Mouse (Mus musculus): ENCODE results near the gene Ccdc189. TPM values are rescaled to one million over a fixed set of nuclear protein-coding genes. Genes with fewer than 3 reads are reported as not detected.

Ccdc189 gene
- polyA plus RNA-seq, 1 experiment = 6.1 TPM

- Histone ChIP-seq H3K27me3 (ENCODE audit: control insufficient read depth, insufficient read depth, insufficient read length) (no peaks in the 10 kb centered on the region), H3K36me3 (ENCODE audit: control insufficient read depth, insufficient read depth) (no peaks in the 10 kb centered on the region), H3K4me3 (peak within 1 kb of the TSS; percentile 59), H3ac (ENCODE audit: control insufficient read depth, insufficient read length) (peak within 1 kb of the TSS; percentile 25), H3K4me2 (ENCODE audit: low read depth) (peak within 1 kb of the TSS; percentile 94), H3K79me2 (ENCODE audit: control insufficient read depth, insufficient read depth) (peaks cover 12% of the 10 kb centered on the region)
- TF ChIP-seq POLR2AphosphoS2 (IDR thresholded peaks at IDR 0.05; ENCODE audit: insufficient read length, low read depth) = peak; percentile 61
- TF ChIP-seq CEBPB (IDR thresholded peaks at IDR 0.05; ENCODE audit: insufficient read depth, poor library complexity, severe bottlenecking) = no peak
- no peak for TF ChIP-seq MAX (IDR thresholded peaks at IDR 0.05; ENCODE audit: low read depth)
- no peak for TF ChIP-seq TCF3 (IDR thresholded peaks at IDR 0.05; ENCODE audit: insufficient read length, low read depth)
- TF ChIP-seq REST (IDR thresholded peaks at IDR 0.05; ENCODE audit: insufficient read depth, insufficient read length) = no peak
- TF ChIP-seq POLR2A (IDR thresholded peaks at IDR 0.05; ENCODE audit: insufficient read length, low read depth) = peak; percentile 68
- peak; percentile 61 for TF ChIP-seq SRF (IDR thresholded peaks at IDR 0.05; ENCODE audit: control insufficient read depth, insufficient read length, low read depth)
These were observed 15.4 kb downstream of the Ccdc189 start, which contains the start of gene Phkg2 for GRCm38 (mm10) chr7:127572895-127573471. TSS of gene Phkg2 (plus strand) at chr7:127573340.

- Histone ChIP-seq H3K79me2 (ENCODE audit: control insufficient read depth, insufficient read depth) (no peaks in the 10 kb centered on the region), H3K4me2 (ENCODE audit: low read depth) (no peak overlapping the region), H3K36me3 (ENCODE audit: control insufficient read depth, insufficient read depth) (peaks cover 19% of the 10 kb centered on the region), H3K27me3 (ENCODE audit: control insufficient read depth, insufficient read depth, insufficient read length) (no peaks in the 10 kb centered on the region), H3K4me3 (no peak overlapping the region), H3ac (ENCODE audit: control insufficient read depth, insufficient read length) (no peak overlapping the region)
- TF ChIP-seq POLR2AphosphoS2 (IDR thresholded peaks at IDR 0.05; ENCODE audit: insufficient read length, low read depth) = peak; percentile 19
- TF ChIP-seq E2F4 (IDR thresholded peaks at IDR 0.05; ENCODE audit: insufficient read depth) = no peak
- no peak for TF ChIP-seq TCF12 (IDR thresholded peaks at IDR 0.05; ENCODE audit: insufficient read depth, poor library complexity, severe bottlenecking)
These were observed 23.8 kb downstream of the Ccdc189 start for GRCm38 (mm10) chr7:127564381-127565150.

GRCm38 (mm10) chr7:127561340-127561858, 27.0 kb downstream of the Ccdc189 start, which contains the start of gene Tmem265:
TSS of gene Tmem265 (plus strand) at chr7:127561390.
- H3K27me3 ChIP-seq (ENCODE audit: control insufficient read depth, insufficient read depth, insufficient read length) = no peaks in the 10 kb centered on the region
- no peak for TF ChIP-seq TCF3 (IDR thresholded peaks at IDR 0.05; ENCODE audit: insufficient read length, low read depth)
- no peak for TF ChIP-seq MAX (IDR thresholded peaks at IDR 0.05; ENCODE audit: low read depth)
- TF ChIP-seq USF1 (IDR thresholded peaks at IDR 0.05; ENCODE audit: low read depth) = no peak
- TF ChIP-seq MYOD1 (IDR thresholded peaks at IDR 0.05; ENCODE audit: control insufficient read depth in 1 of 3, insufficient read length in 2 of 3, low read depth in 2 of 3) = no peak
- TF ChIP-seq POLR2AphosphoS2 (IDR thresholded peaks at IDR 0.05; ENCODE audit: insufficient read length, low read depth) = no peak
- no peak for TF ChIP-seq E2F4 (IDR thresholded peaks at IDR 0.05; ENCODE audit: insufficient read depth)
- no peak for TF ChIP-seq SRF (IDR thresholded peaks at IDR 0.05; ENCODE audit: control insufficient read depth, insufficient read length, low read depth)
- TF ChIP-seq CEBPB (IDR thresholded peaks at IDR 0.05; ENCODE audit: insufficient read depth, poor library complexity, severe bottlenecking) = no peak
- TF ChIP-seq TCF12 (IDR thresholded peaks at IDR 0.05; ENCODE audit: insufficient read depth, poor library complexity, severe bottlenecking) = no peak
- no peak within 1 kb of the TSS for H3K4me2 ChIP-seq (ENCODE audit: low read depth)
- H3ac ChIP-seq (ENCODE audit: control insufficient read depth, insufficient read length) = no peak within 1 kb of the TSS
- no peak within 1 kb of the TSS for H3K4me3 ChIP-seq
- no peaks in the 10 kb centered on the region for H3K79me2 ChIP-seq (ENCODE audit: control insufficient read depth, insufficient read depth)
- H3K36me3 ChIP-seq (ENCODE audit: control insufficient read depth, insufficient read depth) = peaks cover 35% of the 10 kb centered on the region

DNA sequence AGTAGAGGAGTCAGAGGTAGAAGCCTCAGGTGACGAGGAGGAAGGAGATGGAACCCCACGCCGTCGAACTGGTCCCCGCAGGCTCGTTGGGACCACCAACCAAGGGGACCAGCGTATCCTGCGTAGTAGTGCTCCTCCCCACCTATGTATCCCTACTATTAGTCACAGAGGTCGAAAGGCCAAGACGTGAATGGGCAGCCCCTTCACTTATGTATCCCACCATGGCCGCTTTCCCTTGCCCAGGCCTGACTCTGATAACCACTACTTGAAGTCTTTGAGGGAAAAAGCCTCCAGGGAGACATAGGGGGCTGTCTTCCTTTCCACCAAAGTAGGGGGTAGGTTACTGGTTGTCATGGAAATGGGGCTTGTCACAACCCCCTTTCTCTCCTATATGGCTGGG, 27.8 kb downstream of the Ccdc189 start:
- H3K4me3 ChIP-seq = no peak overlapping the region
- no peak overlapping the region for H3ac ChIP-seq (ENCODE audit: control insufficient read depth, insufficient read length)
- H3K27me3 ChIP-seq (ENCODE audit: control insufficient read depth, insufficient read depth, insufficient read length) = no peaks in the 10 kb centered on the region
- H3K79me2 ChIP-seq (ENCODE audit: control insufficient read depth, insufficient read depth) = no peaks in the 10 kb centered on the region
- TF ChIP-seq SRF (IDR thresholded peaks at IDR 0.05; ENCODE audit: control insufficient read depth, insufficient read length, low read depth) = no peak
- no peak for TF ChIP-seq POLR2AphosphoS2 (IDR thresholded peaks at IDR 0.05; ENCODE audit: insufficient read length, low read depth)
- H3K4me2 ChIP-seq (ENCODE audit: low read depth) = no peak overlapping the region
- peaks cover 34% of the 10 kb centered on the region for H3K36me3 ChIP-seq (ENCODE audit: control insufficient read depth, insufficient read depth)

DNA sequence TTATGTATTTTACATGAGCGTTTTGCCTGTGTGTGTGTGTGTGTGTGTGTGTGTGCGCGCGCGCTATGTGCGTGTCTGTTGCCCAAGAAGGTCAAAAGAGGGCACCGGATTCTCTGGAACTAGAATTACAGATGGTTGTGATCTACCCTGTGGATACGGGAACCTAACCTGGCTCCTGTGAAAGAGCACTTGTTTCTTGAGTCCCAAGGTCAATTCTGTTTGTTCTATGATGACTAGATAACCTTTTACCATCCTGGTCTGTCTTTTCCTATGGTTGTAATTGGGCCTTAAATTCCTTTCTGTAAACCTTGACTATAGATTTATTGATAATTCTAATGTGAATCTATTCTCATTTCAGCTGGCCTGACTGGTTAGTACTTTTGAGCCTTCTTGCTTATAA, 36.8 kb downstream of the Ccdc189 start:
- Histone ChIP-seq H3K27me3 (ENCODE audit: control insufficient read depth, insufficient read depth, insufficient read length) (no peaks in the 10 kb centered on the region), H3K79me2 (ENCODE audit: control insufficient read depth, insufficient read depth) (peaks cover 14% of the 10 kb centered on the region), H3K4me3 (no peak overlapping the region), H3ac (ENCODE audit: control insufficient read depth, insufficient read length) (no peak overlapping the region), H3K36me3 (ENCODE audit: control insufficient read depth, insufficient read depth) (peaks cover 62% of the 10 kb centered on the region), H3K4me2 (ENCODE audit: low read depth) (no peak overlapping the region)
- TF ChIP-seq MYOD1 (IDR thresholded peaks at IDR 0.05; ENCODE audit: control insufficient read depth in 1 of 3, insufficient read length in 2 of 3, low read depth in 2 of 3) (no peak), MAX (IDR thresholded peaks at IDR 0.05; ENCODE audit: low read depth) (no peak), TCF12 (IDR thresholded peaks at IDR 0.05; ENCODE audit: insufficient read depth, poor library complexity, severe bottlenecking) (no peak), E2F4 (IDR thresholded peaks at IDR 0.05; ENCODE audit: insufficient read depth) (no peak), POLR2A (IDR thresholded peaks at IDR 0.05; ENCODE audit: insufficient read length, low read depth) (no peak), CEBPB (IDR thresholded peaks at IDR 0.05; ENCODE audit: insufficient read depth, poor library complexity, severe bottlenecking) (no peak), MYOG (IDR thresholded peaks at IDR 0.05; ENCODE audit: control insufficient read depth in 1 of 3, insufficient read depth in 1 of 3, insufficient read length in 2 of 3, low read depth in 2 of 3) (no peak), REST (IDR thresholded peaks at IDR 0.05; ENCODE audit: insufficient read depth, insufficient read length) (no peak), SRF (IDR thresholded peaks at IDR 0.05; ENCODE audit: control insufficient read depth, insufficient read length, low read depth) (no peak), USF1 (IDR thresholded peaks at IDR 0.05; ENCODE audit: low read depth) (no peak), POLR2AphosphoS2 (IDR thresholded peaks at IDR 0.05; ENCODE audit: insufficient read length, low read depth) (no peak), TCF3 (IDR thresholded peaks at IDR 0.05; ENCODE audit: insufficient read length, low read depth) (no peak)
